Mouse (Mus musculus) small intestine, adult 2 months (tissue): ENCODE measurements around the gene Fnbp4.

Experiments used
- CTCF ChIP-seq: fragments of 200-500 bp; IDR thresholded peaks from 2 replicates; pipeline ENCODE4 v1.5.1; 2012; ENCODE audit warnings: low read depth, mild to moderate bottlenecking, control low read depth, inconsistent platforms, low read length, moderate library complexity, mixed read lengths; ENCODE audit not compliant: insufficient replicate concordance, insufficient read length; ENCODE audit errors: extremely low read depth
- POLR2A ChIP-seq: fragments of 200-500 bp; IDR thresholded peaks from 2 replicates; pipeline ENCODE4 v1.6.1; 2012; ENCODE audit warnings: low read depth, mild to moderate bottlenecking, control low read depth, inconsistent platforms, low read length, moderate library complexity

DNA sequence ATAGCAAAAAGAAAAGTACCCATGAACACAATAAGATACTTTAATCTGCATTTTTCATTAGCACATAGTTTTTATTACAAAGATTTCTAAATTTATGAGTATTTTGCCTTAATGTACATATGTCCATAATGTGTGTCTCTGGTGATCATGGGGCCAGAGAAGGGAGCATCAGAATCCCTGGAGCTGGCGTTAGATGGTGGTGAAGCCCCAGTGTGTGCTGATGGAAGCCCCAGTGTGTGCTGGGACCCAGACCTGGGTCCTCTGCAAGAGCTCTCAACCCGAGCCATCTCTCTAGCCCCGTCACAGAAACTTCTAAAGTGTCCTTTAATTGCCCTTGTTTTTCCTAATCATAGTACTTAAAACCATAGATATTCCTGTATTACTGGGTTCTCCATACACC lies 5.8 kb upstream of the Fnbp4 start:
- TF ChIP-seq CTCF (no peak), POLR2A (no peak)
